Mouse (Mus musculus) frontal cortex, postnatal 10 days (tissue): Measurements from ENCODE around the gene Gm30302.

Source experiments
- DNase-seq, 2 experiments: peaks; one replicate each; pipeline ENCODE4 v3.0.0; 2022; ENCODE audit warnings: low spot score in 2 of 2, mixed read lengths in 1 of 2

The Gm30302 gene

DNA sequence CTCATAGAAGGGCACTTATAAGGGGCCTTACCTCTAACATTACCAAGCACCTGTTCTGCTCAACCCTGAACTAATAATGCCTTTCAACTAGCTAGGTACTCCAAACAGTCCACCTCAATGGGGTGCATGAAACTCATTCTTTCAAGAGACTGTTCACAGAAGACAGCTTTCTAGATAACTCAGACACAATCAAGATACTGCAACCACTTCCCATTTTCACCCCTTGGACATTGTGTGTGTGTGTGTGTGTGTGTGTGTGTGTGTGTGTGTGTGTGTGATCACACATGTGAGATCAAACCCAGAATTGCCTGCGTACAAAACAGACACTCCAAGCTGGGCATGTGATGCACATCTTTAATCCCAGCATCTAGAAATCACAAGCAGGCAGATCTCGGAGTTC, 60.8 kb downstream of the Gm30302 start:
- DNase-seq = no peak

DNA sequence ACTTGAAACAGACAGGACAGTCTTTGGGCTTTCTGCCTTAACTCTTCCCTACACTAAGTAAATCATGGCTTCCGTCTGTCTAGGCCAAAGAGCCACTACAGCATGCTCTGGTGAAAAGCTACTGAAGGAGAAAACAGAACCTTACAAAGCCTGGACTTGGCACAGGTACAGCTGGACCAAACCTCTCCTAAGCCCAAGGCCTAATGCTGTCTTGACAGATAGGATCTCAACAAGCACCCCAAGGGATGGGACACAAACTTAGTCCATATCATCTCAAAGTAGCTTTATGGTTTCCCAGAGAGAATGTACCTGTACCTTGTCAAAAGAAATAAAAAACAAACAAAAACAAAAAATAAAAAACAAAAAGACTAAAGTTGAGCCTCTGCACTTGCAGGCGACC, 62.4 kb downstream of the Gm30302 start:
- no peak for DNase-seq
